Mouse (Mus musculus) myocyte (in vitro differentiated cells): Measurements from ENCODE around the gene 6030445D17Rik. TPM values are rescaled to one million over a fixed set of nuclear protein-coding genes. Genes with fewer than 3 reads are reported as not detected.

Source experiments
- H3K27me3 ChIP-seq: one replicate; pipeline ENCODE4 v1.6.1; 2011; ENCODE audit not compliant: control insufficient read depth, insufficient read depth, insufficient read length
- H3K36me3 ChIP-seq: one replicate; pipeline ENCODE4 v1.6.1; 2011; ENCODE audit not compliant: control insufficient read depth, insufficient read depth
- H3K4me2 ChIP-seq: one replicate; pipeline ENCODE4 v1.6.1; 2011; ENCODE audit warnings: low read depth, control low read depth
- H3K4me3 ChIP-seq: one replicate; pipeline ENCODE4 v1.5.1; 2011; ENCODE audit warnings: mild to moderate bottlenecking, control low read depth, moderate library complexity
- H3K79me2 ChIP-seq: one replicate; pipeline ENCODE4 v1.6.1; 2011; ENCODE audit not compliant: control insufficient read depth, insufficient read depth
- H3ac ChIP-seq: one replicate; pipeline ENCODE4 v1.6.1; 2011; ENCODE audit not compliant: control insufficient read depth, insufficient read length
- CEBPB ChIP-seq: IDR thresholded peaks from 2 replicates; pipeline ENCODE4 v1.6.1; 2011; ENCODE audit warnings: mild to moderate bottlenecking, moderate library complexity; ENCODE audit not compliant: poor library complexity, insufficient read depth, severe bottlenecking
- E2F4 ChIP-seq: IDR thresholded peaks from one replicate; pipeline ENCODE4 v1.6.1; 2011; ENCODE audit warnings: mild to moderate bottlenecking, control low read depth, moderate library complexity; ENCODE audit not compliant: insufficient read depth
- MAX ChIP-seq: IDR thresholded peaks from one replicate; pipeline ENCODE4 v1.6.1; 2011; ENCODE audit warnings: low read depth, mild to moderate bottlenecking, control low read depth
- MYOD1 ChIP-seq, 3 experiments: IDR thresholded peaks; one replicate each; pipeline ENCODE4 v1.6.1; 2011; ENCODE audit warnings: control low read depth in 2 of 3, low read depth in 2 of 3, mild to moderate bottlenecking in 2 of 3, moderate library complexity in 1 of 3; ENCODE audit not compliant: insufficient read length in 2 of 3, control insufficient read depth in 1 of 3
- MYOG ChIP-seq, 3 experiments: IDR thresholded peaks; one replicate each; pipeline ENCODE4 v1.6.1; 2011; ENCODE audit warnings: control low read depth in 2 of 3, low read depth in 2 of 3, mild to moderate bottlenecking in 2 of 3; ENCODE audit not compliant: insufficient read length in 2 of 3, control insufficient read depth in 1 of 3, insufficient read depth in 1 of 3
- POLR2A ChIP-seq: IDR thresholded peaks from one replicate; pipeline ENCODE4 v1.6.1; 2011; ENCODE audit warnings: low read depth, mild to moderate bottlenecking, control low read depth, moderate library complexity; ENCODE audit not compliant: insufficient read length
- POLR2AphosphoS2 ChIP-seq: IDR thresholded peaks from one replicate; pipeline ENCODE4 v1.6.1; 2011; ENCODE audit warnings: low read depth, control low read depth; ENCODE audit not compliant: insufficient read length
- REST ChIP-seq: IDR thresholded peaks from one replicate; pipeline ENCODE4 v1.6.1; 2011; ENCODE audit warnings: mild to moderate bottlenecking, control low read depth, moderate library complexity; ENCODE audit not compliant: insufficient read depth, insufficient read length
- SRF ChIP-seq: IDR thresholded peaks from one replicate; pipeline ENCODE4 v1.6.1; 2011; ENCODE audit warnings: low read depth; ENCODE audit not compliant: control insufficient read depth, insufficient read length
- TCF12 ChIP-seq: IDR thresholded peaks from one replicate; pipeline ENCODE4 v1.6.1; 2011; ENCODE audit warnings: mild to moderate bottlenecking, control low read depth; ENCODE audit not compliant: poor library complexity, insufficient read depth, severe bottlenecking
- TCF3 ChIP-seq: IDR thresholded peaks from one replicate; pipeline ENCODE4 v1.6.1; 2011; ENCODE audit warnings: low read depth, control low read depth; ENCODE audit not compliant: insufficient read length
- USF1 ChIP-seq: IDR thresholded peaks from one replicate; pipeline ENCODE4 v1.6.1; 2011; ENCODE audit warnings: low read depth, mild to moderate bottlenecking, control low read depth, moderate library complexity
- polyA plus RNA-seq: library from polyadenylated mRNA; unstranded; fragments of >200 nt; fragmentation: generic; extraction: Trizol; gene quantifications from one replicate; pipeline ENCODE4 v1.2.1, GENCODE M21; 2012; ENCODE audit warnings: missing spikeins

The 6030445D17Rik gene
- polyA plus RNA-seq, 1 experiment = 0.46 TPM

GRCm38 (mm10) chr4:136466226-136466625 is 4.2 kb downstream of the 6030445D17Rik start:
- no peak overlapping the region for H3ac ChIP-seq

GRCm38 (mm10) chr4:136468553-136469327 is 6.7 kb downstream of the 6030445D17Rik start:
- Histone ChIP-seq H3K79me2 (peaks cover 34% of the 10 kb centered on the region), H3ac (no peak overlapping the region), H3K36me3 (no peaks in the 10 kb centered on the region), H3K4me2 (peak overlapping the region; percentile 69), H3K4me3 (peak overlapping the region; percentile 49), H3K27me3 (no peaks in the 10 kb centered on the region)
- TF ChIP-seq MYOG (IDR thresholded peaks at IDR 0.05; ENCODE audit: control insufficient read depth in 1 of 3, insufficient read depth in 1 of 3, insufficient read length in 2 of 3, low read depth in 2 of 3) = no peak
- TF ChIP-seq TCF3 = no peak
- no peak for TF ChIP-seq SRF
- TF ChIP-seq CEBPB = no peak
- TF ChIP-seq REST = no peak
- TF ChIP-seq E2F4 = no peak
- TF ChIP-seq TCF12 = no peak
- TF ChIP-seq POLR2AphosphoS2 = no peak
- TF ChIP-seq USF1 = no peak
- TF ChIP-seq POLR2A = no peak
- TF ChIP-seq MYOD1 (IDR thresholded peaks at IDR 0.05; ENCODE audit: control insufficient read depth in 1 of 3, insufficient read length in 2 of 3, low read depth in 2 of 3) = no peak
- TF ChIP-seq MAX = no peak

More at GRCm38 (mm10) chr4:136466226-136466625, 4.2 kb downstream of the 6030445D17Rik start:
- Histone ChIP-seq H3K79me2 (peaks cover 8% of the 10 kb centered on the region), H3K4me2 (peak overlapping the region; percentile 61), H3K4me3 (no peak overlapping the region), H3K27me3 (no peaks in the 10 kb centered on the region), H3K36me3 (no peaks in the 10 kb centered on the region)
- TF ChIP-seq MYOD1 (IDR thresholded peaks at IDR 0.05; ENCODE audit: control insufficient read depth in 1 of 3, insufficient read length in 2 of 3, low read depth in 2 of 3) = peak in 2 of 3 experiments; percentile 64 to 70
- peak in 1 of 3 experiments; percentile 73 for TF ChIP-seq MYOG (IDR thresholded peaks at IDR 0.05; ENCODE audit: control insufficient read depth in 1 of 3, insufficient read depth in 1 of 3, insufficient read length in 2 of 3, low read depth in 2 of 3)
- TF ChIP-seq REST = no peak
- TF ChIP-seq TCF12 = no peak

- H3K36me3 ChIP-seq = no peaks in the 10 kb centered on the region
- no peaks in the 10 kb centered on the region for H3K27me3 ChIP-seq
- peaks cover 41% of the 10 kb centered on the region for H3K79me2 ChIP-seq
- H3K4me3 ChIP-seq = peak within 1 kb of the TSS; percentile 49
- TF ChIP-seq TCF12 (no peak), TCF3 (no peak), POLR2A (peak; percentile 91), MYOD1 (IDR thresholded peaks at IDR 0.05; ENCODE audit: control insufficient read depth in 1 of 3, insufficient read length in 2 of 3, low read depth in 2 of 3) (no peak), MYOG (IDR thresholded peaks at IDR 0.05; ENCODE audit: control insufficient read depth in 1 of 3, insufficient read depth in 1 of 3, insufficient read length in 2 of 3, low read depth in 2 of 3) (peak in 1 of 3 experiments; percentile 7), POLR2AphosphoS2 (peak; percentile 67)
- peak within 1 kb of the TSS; percentile 95 for H3K4me2 ChIP-seq
- H3ac ChIP-seq = peak within 1 kb of the TSS; percentile 75
Measured at GRCm38 (mm10) chr4:136469371-136469903, 7.4 kb downstream of the 6030445D17Rik start, which contains the start of gene Luzp1. Luzp1 (plus strand) TSS chr4:136469761.

GRCm38 (mm10) chr4:136469941-136470346 is 7.9 kb downstream of the 6030445D17Rik start:
- H3K4me2 ChIP-seq = no peak overlapping the region
- no peaks in the 10 kb centered on the region for H3K36me3 ChIP-seq
- peak overlapping the region; percentile 49 for H3K4me3 ChIP-seq
- H3ac ChIP-seq = peak overlapping the region; percentile 75
- TF ChIP-seq POLR2AphosphoS2 = no peak
- TF ChIP-seq POLR2A = no peak
- TF ChIP-seq MYOG (IDR thresholded peaks at IDR 0.05; ENCODE audit: control insufficient read depth in 1 of 3, insufficient read depth in 1 of 3, insufficient read length in 2 of 3, low read depth in 2 of 3) = peak in 1 of 3 experiments; percentile 12
- TF ChIP-seq TCF12 = no peak
- no peak for TF ChIP-seq SRF
- peak in 1 of 3 experiments; percentile 29 for TF ChIP-seq MYOD1 (IDR thresholded peaks at IDR 0.05; ENCODE audit: control insufficient read depth in 1 of 3, insufficient read length in 2 of 3, low read depth in 2 of 3)
- no peak for TF ChIP-seq CEBPB
- TF ChIP-seq REST = no peak
- TF ChIP-seq MAX = no peak
- peaks cover 46% of the 10 kb centered on the region for H3K79me2 ChIP-seq
- no peaks in the 10 kb centered on the region for H3K27me3 ChIP-seq
